Mouse (Mus musculus) common myeloid progenitor, adult 5-6 weeks (primary cell): ENCODE results near the gene Aff3. TPM values are rescaled to one million over a fixed set of nuclear protein-coding genes. Genes with fewer than 3 reads are reported as not detected.
A peak's percentile ranks its signal among the peaks of the same experiment; 100 is the strongest.

Source experiments
- ATAC-seq: replicated peaks from 2 replicates; pipeline ENCODE4 v1.8.0; 2016; ENCODE audit warnings: low read depth, mild to moderate bottlenecking, moderate TSS enrichment, inconsistent platforms; ENCODE audit not compliant: poor library complexity, severe bottlenecking
- total RNA-seq: library from RNA; stranded (forward); fragments of 200-1000, 187-1606 nt; gene quantifications from 2 replicates; pipeline ENCODE4 v1.2.3, GENCODE M21; 2017

Gene Aff3
- total RNA-seq, 1 experiment from 2014 or later, result 115 TPM

- no peak for ATAC-seq
Observed at GRCm38 (mm10) chr1:38503431-38504089, 161.2 kb downstream of the Aff3 start.

- no peak for ATAC-seq
Observed at GRCm38 (mm10) chr1:38502797-38503196, 162.0 kb downstream of the Aff3 start.

- ATAC-seq, result no peak
Observed at GRCm38 (mm10) chr1:38501231-38501630, 163.5 kb downstream of the Aff3 start.

GRCm38 (mm10) chr1:38499500-38499899 lies 165.3 kb downstream of the Aff3 start:
- ATAC-seq, result peak; percentile 53; the same call in 1 of the 2 replicates

GRCm38 (mm10) chr1:38497576-38497975 lies 167.2 kb downstream of the Aff3 start:
- no peak for ATAC-seq

- no peak for ATAC-seq
Observed at GRCm38 (mm10) chr1:38496886-38497528, 167.7 kb downstream of the Aff3 start.

GRCm38 (mm10) chr1:38495284-38495683 lies 169.5 kb downstream of the Aff3 start:
- peak; percentile 47 for ATAC-seq

GRCm38 (mm10) chr1:38489733-38490132 lies 175.0 kb downstream of the Aff3 start:
- ATAC-seq, result 0 out of 2 replicates have a peak, but pooled peaks have one; percentile 11

GRCm38 (mm10) chr1:38488667-38489210 lies 176.0 kb downstream of the Aff3 start:
- no peak for ATAC-seq

- no peak for ATAC-seq
Observed at GRCm38 (mm10) chr1:38487884-38488283, 176.9 kb downstream of the Aff3 start.

- ATAC-seq, result no peak
Observed at GRCm38 (mm10) chr1:38483191-38483590, 181.6 kb downstream of the Aff3 start.

GRCm38 (mm10) chr1:38478246-38478743 lies 186.5 kb downstream of the Aff3 start:
- ATAC-seq, result peak; percentile 74

- ATAC-seq, result no peak
Observed at GRCm38 (mm10) chr1:38470817-38471216, 193.9 kb downstream of the Aff3 start.

GRCm38 (mm10) chr1:38470166-38470565 lies 194.6 kb downstream of the Aff3 start:
- ATAC-seq, result no peak

GRCm38 (mm10) chr1:38467305-38468083 lies 197.3 kb downstream of the Aff3 start:
- ATAC-seq, result no peak

GRCm38 (mm10) chr1:38456719-38457269 lies 208.0 kb downstream of the Aff3 start:
- no peak for ATAC-seq

GRCm38 (mm10) chr1:38454921-38455320 lies 209.8 kb downstream of the Aff3 start:
- ATAC-seq, result no peak

- ATAC-seq, result no peak
Observed at GRCm38 (mm10) chr1:38451367-38451766, 213.4 kb downstream of the Aff3 start.

GRCm38 (mm10) chr1:38450677-38451076 lies 214.1 kb downstream of the Aff3 start:
- no peak for ATAC-seq

- ATAC-seq, result no peak
Observed at GRCm38 (mm10) chr1:38449816-38450478, 214.8 kb downstream of the Aff3 start.
